Mouse (Mus musculus) heart, adult 8-10 months (tissue): ENCODE measurements around the gene Lias. TPM values are rescaled to one million over a fixed set of nuclear protein-coding genes. Genes with fewer than 3 reads are reported as not detected.

Source experiments
- DNase-seq: peaks from one replicate; pipeline ENCODE4 v3.0.0; 2022; ENCODE audit warnings: low spot score
- total RNA-seq, 4 experiments: library from RNA; stranded (reverse); gene quantifications; 2 replicates each; pipeline ENCODE4 v1.2.4; 2022

Lias gene
- total RNA-seq: 10 to 100 TPM; 48.0 to 56.8 (median 54.2) TPM

DNA sequence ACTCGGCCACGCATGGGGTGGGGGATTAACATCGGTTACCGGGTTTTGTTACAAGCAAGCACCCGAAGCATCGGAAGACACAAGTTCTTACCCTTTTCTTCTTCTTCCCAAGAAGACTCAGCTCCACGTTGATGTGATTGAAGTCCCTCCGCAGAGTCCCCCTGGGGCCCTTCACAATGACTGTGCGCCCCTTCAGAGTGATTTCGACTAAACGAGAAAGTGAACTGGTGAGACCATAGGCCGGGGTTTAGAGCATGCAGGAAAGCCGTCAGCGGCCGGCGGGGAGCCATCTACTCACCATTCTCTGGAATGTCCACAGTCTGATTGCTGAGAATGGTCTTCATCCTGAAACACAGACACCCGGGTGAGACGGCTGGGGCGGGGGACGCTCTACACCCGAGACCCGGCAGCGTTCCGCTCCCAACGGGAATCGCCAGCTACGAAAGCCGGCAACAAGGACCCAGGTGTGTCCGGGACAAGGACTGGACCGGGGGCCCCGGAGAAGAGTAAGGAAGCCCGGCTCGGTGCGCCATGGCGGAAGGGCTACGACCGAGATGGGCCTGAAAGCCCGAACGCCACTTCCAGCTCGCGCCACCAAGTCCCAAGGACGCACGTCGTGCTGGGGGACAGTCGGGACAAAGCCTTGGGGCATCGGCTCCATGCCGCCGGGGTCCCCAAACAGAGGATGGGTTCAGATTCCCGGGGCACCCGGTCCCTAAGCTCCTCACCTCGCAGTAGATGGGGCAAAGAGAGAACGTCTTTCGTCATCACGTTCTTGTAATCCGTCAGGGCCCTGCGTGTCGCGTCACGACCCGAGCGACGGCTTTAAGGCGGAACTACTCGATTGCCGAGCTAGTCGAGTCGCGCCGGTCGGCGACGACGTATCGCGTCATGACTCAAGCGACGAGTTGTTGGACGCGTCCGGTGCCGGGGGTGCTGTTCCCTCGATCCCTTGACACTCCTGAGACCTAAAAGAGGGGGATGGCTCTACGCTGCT is at the start of gene Lias, which contains the start of gene Rpl9:
TSS of gene Lias (plus strand) at position 850 of the 997 bp plus-strand sequence.
TSS of gene Rpl9 (minus strand) at position 797 of the 997 bp plus-strand sequence.
- DNase-seq: peak; percentile 98

DNA sequence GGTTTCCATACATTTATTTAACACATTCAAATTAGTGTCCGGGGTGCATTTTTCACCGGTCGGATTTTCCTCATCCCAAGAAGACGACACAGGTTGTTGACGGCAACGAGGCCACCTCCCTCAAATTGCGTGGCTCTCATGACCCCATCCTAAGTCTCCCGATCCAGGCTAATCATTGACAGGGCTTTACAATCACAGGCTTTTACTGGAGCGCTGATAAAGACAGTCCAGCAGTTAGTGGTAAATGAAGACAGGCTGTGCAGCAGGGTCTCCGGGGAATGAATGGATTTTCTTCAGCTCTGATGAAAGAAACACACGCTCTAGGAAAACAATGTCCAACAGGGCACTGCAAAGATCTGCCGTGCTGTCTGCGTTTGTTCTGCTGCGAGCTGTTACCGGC is 43.1 kb upstream of the Lias start, which contains the start of gene Klb:
TSS of gene Klb (plus strand) at position 147 of the 400 bp plus-strand sequence.
- no peak for DNase-seq

DNA sequence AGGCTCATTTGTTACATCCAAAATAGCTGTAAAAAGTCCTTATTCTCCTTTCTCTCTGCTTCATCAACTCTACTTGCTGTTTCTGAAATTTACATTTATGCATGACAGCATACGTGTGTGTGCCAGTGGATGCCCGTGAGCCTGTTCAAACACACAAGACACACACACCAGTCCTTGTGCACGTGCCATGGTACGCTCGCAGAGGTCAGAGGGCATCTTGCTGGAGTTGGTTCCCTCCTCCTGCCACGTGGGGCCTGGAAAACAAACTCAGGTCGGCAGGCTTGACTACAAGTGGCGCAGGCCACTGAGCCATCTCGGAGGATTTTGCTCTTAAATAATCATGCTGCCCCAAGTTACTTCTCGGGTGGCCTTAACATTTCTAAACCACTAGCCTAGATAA is 40.8 kb upstream of the Lias start:
- DNase-seq: no peak

DNA sequence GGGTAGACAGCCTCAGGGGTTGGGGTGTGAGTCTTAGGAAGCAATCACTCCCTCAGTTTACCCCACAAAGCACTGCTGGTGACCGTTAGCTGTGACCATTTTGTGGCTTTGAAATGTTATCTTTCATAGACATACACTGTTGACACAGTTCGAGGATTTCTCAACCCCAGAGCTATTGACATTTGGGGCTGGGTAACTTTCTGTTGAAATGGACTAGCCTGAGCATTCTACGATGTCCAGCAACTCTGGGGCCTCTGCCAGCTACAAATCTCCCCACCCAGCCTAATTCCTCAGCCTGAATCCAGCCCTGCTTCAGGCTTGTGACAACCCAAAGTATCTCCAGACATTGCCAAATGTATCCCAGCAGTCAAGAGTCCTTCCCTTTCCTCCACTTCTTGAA is 37.2 kb upstream of the Lias start:
- DNase-seq: no peak

DNA sequence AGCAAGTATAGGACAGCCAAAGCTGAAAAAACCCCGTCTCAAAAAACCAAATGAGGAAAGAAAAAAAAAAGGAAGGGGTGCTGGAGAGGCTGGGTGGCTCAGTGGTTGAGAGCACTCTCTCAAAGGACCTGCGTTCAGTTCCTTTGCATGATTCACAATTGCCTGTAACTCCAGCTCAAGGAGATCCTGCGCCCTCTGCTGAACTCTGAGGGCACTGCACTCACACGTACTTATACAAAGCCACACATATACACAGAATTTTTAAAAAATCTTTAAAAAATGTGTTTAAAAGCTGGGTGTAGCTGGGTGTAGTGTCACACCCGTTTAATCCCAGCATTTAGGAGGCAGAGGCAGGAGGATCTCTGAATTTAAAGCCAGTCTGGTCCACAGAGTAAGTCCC is 36.3 kb upstream of the Lias start:
- DNase-seq: no peak

DNA sequence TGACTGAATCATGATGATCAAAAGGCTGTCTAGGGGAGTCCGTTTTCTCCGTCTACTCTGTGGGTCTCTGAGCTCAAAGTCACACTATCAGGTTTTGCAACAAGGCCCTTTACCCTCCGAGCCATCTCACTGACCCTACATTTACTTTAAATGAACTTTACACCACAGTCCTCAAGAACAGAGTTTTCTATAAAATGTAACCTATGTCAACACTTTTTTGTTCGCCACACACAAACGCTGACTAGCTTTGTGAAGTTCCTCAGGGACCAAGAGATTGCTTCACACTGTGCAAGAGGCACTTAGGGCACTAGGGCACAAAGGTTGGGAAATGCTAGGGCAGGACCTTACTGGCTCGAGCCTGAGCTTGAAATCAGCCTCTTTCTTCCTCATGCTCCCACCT is 34.4 kb upstream of the Lias start:
- DNase-seq: no peak

DNA sequence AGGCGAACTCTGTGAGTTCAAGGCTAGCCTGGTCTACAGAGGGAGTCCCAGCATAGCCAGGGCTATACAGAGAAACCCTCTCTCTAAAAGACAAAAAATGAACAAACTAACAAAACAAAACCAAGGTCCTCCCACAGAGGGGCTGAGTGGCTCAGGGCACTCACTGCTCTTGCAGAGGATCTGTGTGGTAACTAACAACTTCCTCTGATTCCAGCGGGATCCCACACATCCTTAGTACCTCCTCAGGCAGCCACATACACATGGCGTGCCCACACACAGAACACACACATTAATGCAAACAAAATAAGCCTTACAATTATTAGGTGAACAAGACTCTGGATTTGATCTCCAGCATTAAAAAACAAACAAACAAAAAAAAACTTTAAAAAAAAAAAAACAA is 33.5 kb upstream of the Lias start:
- no peak for DNase-seq

DNA sequence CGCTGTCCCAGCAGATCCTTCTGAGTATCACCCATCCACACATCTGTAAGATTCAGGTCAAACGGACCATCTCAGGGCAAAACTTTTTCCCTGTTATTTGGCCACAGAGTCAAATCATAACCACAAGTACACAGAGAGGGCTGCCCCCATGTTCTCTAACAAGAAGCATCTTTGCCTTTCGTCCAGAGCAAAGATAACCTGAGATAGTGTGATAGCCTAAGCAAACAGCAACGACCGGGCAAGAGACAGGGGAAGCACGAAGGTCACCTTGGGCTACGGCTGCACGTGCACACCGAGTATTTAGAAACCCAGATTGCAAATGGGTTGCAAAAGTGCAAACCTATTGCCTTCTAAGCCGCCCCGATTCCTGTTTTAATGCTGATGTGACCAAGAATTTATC is 23.5 kb upstream of the Lias start:
- no peak for DNase-seq

DNA sequence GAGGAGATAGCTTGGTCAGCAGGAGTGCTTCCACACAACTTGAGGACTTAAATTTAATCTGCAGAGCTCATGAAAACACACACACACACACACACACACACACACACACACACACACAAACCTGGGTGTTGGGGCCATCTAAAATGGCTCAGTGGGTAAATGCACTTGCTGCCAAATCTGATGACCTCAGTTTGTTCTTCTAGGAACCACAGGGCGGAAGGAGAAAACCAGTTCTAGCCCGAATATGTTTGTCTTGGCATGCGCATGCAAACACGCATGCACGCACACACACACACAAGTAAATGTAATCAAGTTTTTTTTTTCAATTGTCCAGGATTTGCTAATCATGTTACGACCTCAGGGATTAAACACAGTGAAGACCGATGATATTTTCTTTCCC is 19.7 kb upstream of the Lias start:
- DNase-seq: no peak

DNA sequence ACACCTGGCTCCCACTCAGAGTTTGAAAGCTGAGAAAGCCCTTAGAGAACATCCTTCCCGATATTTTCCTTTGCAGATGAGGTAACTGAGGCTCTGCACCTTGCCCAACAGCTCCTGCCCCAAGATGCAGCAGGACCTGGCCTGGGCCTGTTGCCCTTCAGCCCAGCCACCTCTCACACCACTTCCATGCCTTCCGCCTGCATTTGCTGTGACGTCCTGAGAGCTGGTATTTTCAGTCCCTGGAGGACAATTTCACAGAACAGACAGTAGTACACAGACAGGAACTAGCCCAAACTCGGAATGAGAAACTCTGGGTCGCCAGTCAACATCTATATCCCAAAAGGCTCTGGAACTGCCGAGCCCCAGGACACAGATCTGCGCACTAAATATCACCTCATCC is 16.6 kb upstream of the Lias start:
- DNase-seq: no peak

DNA sequence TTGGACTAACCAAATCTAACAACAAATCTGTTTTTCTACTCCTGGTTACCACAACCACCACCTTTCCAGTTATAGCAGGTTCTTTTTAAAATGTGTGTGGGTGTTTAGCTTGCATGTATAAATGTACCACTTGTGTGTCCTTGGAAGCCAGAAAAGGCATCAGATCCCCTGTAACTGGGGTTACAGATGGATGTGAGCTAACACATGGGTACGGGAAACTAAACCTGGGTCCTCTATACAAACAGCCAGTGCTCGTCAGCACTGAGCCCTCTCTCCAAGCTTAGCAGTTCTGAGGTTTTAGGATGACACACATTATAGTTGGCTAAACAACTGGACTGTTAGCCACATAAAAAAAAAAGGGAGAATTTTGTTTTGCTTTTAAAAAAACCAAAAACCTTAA is 5.6 kb upstream of the Lias start:
- no peak for DNase-seq

DNA sequence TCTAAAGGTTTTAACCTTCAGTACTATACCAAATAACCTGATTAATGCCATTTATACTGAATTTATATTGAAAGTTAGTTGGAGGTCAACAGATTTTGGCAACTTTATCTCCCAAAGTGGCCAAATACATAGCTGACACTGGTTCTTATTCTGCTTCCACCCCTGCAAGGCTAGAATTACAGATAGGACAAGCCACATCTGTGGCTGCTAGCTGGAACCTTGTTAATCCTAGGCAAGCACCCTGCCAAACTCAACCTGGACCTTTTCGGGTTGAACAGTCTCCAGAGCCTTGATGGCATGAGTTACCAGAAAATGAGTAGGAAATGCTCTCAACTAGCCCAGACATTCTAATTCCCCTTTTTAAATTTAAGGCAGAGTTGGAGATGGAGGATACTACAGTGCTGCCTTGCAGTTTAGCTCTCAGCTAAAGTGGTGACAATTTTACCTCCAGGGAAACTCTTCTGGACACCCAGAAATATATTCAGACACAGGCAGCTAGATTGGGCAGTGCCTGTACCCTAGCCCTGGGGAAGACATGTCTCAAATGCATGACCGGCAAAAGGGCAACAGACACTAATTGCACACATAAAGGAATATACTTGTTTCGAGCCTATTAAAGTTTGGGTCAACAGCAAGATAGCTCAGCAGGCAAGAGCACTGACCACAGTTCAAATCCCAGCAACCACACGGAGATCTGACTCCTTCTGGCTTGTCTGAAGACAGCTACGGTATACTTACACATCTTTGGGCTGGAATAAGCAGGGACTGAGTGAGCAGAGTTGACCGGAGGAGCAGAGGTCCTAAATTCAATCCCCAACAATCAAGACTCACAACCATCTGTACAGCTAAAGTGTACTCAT is 4.1 kb upstream of the Lias start:
- DNase-seq: no peak

DNA sequence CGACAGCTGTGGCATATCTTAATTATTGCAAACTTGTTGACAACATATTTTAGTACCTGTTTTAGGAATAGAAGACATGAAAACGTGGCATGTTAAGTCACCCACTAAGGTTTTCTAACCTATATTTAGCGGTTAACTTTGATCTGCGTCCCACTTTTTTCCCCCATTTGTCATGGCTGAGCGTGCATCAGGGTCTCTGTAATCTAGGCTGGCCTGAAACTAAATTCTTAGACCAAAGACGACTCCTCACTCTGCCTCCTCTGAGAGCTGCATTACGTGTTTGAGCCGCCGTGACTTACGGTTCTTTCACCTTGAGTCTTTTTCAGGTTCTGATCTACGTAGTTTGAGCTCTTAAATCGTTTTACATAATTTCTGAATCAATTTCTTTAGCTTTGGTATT is 456 bp downstream of the Lias start:
- no peak for DNase-seq

DNA sequence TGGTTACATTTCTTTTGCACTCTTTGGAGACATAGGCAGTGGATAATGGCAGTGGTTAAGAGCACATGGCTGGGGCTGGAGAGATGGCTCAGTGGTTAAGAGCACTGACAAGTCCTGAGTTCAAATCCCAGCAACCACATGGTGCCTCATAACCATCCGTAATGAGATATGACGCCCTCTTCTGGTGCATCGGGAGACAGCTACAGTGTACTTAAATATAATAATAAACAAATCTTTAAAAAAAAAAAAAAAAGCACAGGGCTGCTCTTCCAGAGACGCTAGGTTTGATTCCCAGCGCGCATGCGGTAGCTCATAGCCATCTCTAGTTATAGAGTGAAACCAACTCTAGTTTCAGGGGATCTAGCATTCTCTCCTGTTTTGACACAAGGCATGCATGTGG is 3.1 kb downstream of the Lias start:
- no peak for DNase-seq

DNA sequence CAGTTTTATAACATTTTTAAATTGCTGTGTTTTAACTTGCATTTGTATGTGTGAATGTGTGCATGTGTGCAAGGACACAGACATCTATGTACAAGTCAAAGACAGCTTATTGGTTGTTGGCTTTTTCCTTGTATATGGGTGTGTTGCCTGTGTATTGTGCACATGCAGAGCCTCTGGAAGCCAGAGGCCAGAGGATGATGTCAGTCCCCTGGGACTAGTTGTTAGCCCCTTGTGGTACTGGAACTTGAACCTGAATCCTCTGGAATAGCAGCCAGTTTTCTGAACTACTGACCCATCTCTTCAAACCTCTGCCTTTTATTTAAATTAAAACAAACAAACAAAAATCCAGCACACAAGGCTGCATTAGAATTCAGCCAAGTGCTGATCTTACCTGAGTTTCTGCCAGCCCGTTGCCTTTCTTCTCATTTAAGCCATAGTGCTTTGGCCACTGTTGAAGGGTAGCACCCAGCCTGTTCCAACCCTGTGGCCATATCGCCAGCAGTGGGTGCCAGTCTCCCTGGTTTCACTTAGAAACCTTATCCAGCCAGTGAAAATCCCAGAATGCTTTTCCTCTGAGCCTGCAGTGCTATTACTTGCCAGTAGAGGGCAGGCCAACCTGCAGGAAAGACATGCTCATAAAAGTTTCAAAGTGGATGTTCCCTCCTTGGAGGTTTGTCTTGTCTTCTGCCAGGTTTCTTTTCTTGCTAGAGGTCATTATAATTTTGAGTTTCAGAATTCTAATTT is 10.1 kb downstream of the Lias start:
- peak; percentile 79 for DNase-seq

DNA sequence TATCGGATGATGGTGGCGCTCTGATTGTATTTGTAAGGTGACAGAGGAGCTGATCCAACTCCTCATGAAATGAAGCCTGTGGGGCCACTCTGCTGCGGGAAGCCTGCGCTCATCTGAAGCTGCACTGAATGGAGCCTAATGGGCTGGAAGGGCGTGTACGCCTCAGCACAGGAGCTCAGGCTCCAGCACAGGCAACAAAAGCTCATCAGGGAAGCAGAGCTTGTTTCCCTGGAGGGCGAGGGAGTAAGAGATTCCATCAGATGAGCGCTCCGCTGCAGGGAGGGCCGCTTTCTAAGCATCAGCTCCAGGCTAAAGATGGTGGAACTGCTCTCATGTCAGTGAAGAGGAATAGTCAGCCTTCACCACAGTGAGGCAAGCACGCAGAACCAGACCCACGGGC is 16.7 kb downstream of the Lias start:
- DNase-seq: no peak

DNA sequence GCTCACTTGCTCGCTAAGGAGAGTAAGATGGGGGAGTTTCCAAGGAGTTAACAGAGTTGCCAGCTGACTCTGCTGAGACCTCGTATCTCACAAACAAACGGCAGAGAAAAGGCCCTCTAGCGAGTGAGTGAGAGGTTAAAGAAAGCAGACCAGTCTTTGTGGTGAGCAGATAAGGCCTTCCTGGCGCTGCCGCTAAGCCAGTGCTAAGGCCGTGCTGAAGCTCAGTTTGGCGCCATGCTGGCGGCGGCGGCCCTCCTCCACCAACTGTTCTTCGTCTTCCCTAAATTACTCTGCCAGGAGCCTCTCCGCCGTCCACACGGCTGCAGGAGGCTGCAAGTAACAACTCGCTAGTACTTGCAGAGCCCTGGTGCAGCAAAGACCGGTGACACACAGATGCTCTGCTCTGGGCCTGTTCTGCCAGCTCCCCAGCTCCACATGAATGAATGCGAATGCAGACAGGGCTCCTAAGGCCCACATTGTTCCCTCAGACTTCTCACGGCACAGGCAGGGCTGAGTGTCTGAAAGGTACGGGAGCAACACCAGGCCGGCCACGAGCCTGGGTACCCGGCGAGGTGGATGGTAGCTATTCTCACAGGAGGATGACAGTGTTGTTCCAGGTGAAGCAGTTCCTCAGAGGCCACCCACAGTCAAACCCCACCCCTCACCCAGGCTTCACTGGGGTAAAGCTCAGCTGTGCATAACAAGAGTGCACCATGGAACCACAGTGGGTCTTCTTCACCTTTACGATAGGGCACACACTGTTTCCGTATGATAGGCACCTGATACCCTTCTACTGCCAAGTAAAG is 24.6 kb downstream of the Lias start:
- DNase-seq: no peak

DNA sequence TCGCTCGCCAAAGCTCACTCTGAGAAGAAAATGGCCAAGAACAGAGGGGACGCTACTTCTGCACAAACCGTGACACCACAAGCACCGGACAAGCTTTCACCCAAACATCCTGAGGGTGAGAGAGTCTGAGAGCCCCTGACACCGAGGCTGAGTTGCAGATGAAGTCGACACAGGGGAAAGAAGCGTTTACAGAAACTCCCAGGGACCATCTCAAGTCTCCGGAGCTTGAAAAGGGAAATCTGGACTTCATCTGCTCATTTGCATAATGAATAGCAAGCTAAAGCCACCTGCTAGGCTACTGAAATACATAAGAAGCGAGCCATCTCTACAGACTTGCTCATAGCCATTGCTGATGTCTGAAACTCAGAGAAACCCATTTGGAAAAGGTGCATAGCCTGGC is 27.8 kb downstream of the Lias start:
- DNase-seq: no peak

DNA sequence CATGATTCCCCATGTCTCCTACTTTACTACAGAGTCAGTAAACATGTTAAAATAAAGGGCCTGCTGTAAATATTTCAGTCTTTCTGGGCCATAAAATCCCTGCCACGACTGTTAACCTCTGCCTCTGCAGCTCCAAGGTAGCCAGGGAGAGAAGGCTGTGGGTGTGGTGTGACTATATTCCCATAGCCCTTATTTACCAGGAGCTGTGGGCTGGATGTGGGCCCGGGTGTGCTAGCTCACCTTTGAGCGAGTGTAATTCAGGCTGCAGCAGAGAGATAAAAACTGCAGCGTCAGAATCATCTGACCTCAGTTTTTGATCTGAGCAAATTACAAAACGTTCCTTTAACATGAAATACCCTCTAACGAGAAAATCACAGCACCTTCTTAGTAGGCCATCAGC is 29.5 kb downstream of the Lias start:
- no peak for DNase-seq

DNA sequence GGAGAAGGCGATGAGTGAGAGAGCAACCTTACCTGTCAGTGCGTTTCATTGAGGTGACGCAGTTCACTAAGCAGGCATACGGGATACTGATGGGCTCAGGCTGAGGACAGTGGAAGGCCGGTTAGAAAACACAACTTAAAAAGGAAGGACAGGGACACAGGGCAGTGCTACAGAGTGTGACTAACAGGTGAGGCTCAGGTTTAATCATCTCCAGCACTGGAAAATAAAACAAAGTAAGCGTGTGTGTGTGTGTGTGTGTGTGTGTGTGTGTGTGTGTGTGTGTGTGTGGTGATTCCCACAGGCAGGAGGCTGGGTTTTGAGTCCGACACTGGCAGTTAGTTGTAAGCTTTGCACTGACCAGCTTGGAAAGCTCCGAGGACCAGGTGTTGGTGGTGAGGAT is 31.5 kb downstream of the Lias start:
- DNase-seq: no peak

DNA sequence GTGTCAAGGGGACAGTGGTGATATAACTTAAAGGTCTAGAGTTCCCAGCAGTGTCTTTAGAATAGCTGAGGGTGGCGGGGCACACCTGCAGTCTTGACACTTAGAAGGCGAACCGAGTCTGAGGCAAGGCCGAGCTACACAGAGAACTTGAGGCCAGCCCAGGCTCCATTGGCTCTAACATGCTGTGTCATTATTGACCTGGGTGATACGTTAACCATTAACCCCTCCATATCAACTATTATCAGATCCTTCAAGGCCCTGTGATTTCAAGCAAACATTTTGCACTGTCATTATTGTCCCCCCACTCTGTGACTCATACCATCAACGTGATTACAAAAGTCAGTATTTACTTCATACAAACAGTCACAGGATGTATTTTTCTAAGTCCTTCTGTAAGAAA is 32.9 kb downstream of the Lias start:
- DNase-seq: no peak
